Mouse (Mus musculus) embryonic facial prominence, embryonic 12.5 days (tissue): ENCODE results near the gene Pla2g6. TPM values are rescaled to one million over a fixed set of nuclear protein-coding genes. Genes with fewer than 3 reads are reported as not detected.

Experiments
- ATAC-seq: fragments of 200-750 bp; cut with Nextera tagmentation; 2 replicates; pipeline ENCODE4 v1.8.0; 2017; ENCODE audit not compliant: insufficient number of reproducible peaks, insufficient read depth, low FRiP score, low TSS enrichment
- H3K27ac ChIP-seq: fragments of 300-500 bp; sonication (generic); 2 replicates; pipeline ENCODE4 v1.5.1; 2016; ENCODE audit warnings: mild to moderate bottlenecking
- H3K27me3 ChIP-seq: fragments of 300-500 bp; sonication (generic); 2 replicates; pipeline ENCODE4 v1.6.1; 2016; ENCODE audit warnings: mild to moderate bottlenecking, moderate library complexity
- H3K36me3 ChIP-seq: fragments of 300-500 bp; sonication (generic); 2 replicates; pipeline ENCODE4 v1.6.1; 2016; ENCODE audit warnings: mild to moderate bottlenecking
- H3K4me1 ChIP-seq: fragments of 300-500 bp; sonication (generic); 2 replicates; pipeline ENCODE4 v1.6.1; 2016
- H3K4me2 ChIP-seq: fragments of 300-500 bp; sonication (generic); replicated peaks from 2 replicates; pipeline ENCODE4 v1.6.1; 2016; ENCODE audit warnings: mild to moderate bottlenecking, moderate library complexity
- H3K4me3 ChIP-seq: fragments of 300-500 bp; sonication (generic); 2 replicates; pipeline ENCODE4 v1.5.1; 2016; ENCODE audit warnings: mild to moderate bottlenecking
- H3K9ac ChIP-seq: fragments of 300-500 bp; sonication (generic); 2 replicates; pipeline ENCODE4 v1.6.1; 2016; ENCODE audit warnings: mild to moderate bottlenecking, moderate library complexity
- H3K9me3 ChIP-seq: fragments of 300-500 bp; sonication (generic); 2 replicates; pipeline ENCODE4 v1.6.1; 2016; ENCODE audit warnings: mild to moderate bottlenecking, moderate library complexity
- WGBS: fragments of 180-500 bp; shearing (Covaris S2); methylation state at CpG from one replicate; pipeline ENCODE4 v1.1.7; 2016; 5-methylcytosine and 5-hydroxymethylcytosine counted together
- microRNA counts: library from miRNA; unstranded; fragments of <30 nt; microRNA quantifications from one replicate; lab custom pipeline; 2017
- microRNA-seq: library from miRNA; unstranded; fragments of <30 nt; microRNA quantifications from one replicate; pipeline ENCODE4, GENCODE M21; 2017
- polyA plus RNA-seq: library from polyadenylated mRNA; unstranded; fragments of >200 nt; fragmentation: Nextera tagmentation; extraction: Ambion mirVana; gene quantifications from 2 replicates; pipeline ENCODE4 v1.2.1, GENCODE M21; 2016

Pla2g6 gene
- polyA plus RNA-seq, 1 experiment from 2014 or later = 15.4 TPM

GRCm38 (mm10) chr15:79245321-79245720 is 82.9 kb downstream of the Pla2g6 start:
- no peak overlapping the region for H3K27ac ChIP-seq
- no peak for ATAC-seq
- 89% methylated on average over 3 of the region's 3 CpGs for WGBS

GRCm38 (mm10) chr15:79244071-79244893 is 83.9 kb downstream of the Pla2g6 start:
- WGBS = 62% methylated on average over 7 of the region's 7 CpGs
- Histone ChIP-seq H3K4me1 (no peaks in the 10 kb centered on the region), H3K4me3 (no peak overlapping the region), H3K9me3 (no peaks in the 10 kb centered on the region), H3K4me2 (no peak overlapping the region), H3K27me3 (no peaks in the 10 kb centered on the region), H3K27ac (no peak overlapping the region), H3K9ac (0 out of 2 replicates have a peak overlapping the region, but pooled peaks have one; percentile 8), H3K36me3 (peaks cover 82% of the 10 kb centered on the region)
- no peak for ATAC-seq

More at GRCm38 (mm10) chr15:79245321-79245720, 82.9 kb downstream of the Pla2g6 start:
- no peak overlapping the region for H3K4me3 ChIP-seq
- H3K9me3 ChIP-seq = no peaks in the 10 kb centered on the region
- no peaks in the 10 kb centered on the region for H3K27me3 ChIP-seq
- no peak overlapping the region for H3K4me2 ChIP-seq
- H3K4me1 ChIP-seq = no peaks in the 10 kb centered on the region
- no peak overlapping the region for H3K9ac ChIP-seq
- H3K36me3 ChIP-seq = peaks cover 73% of the 10 kb centered on the region

GRCm38 (mm10) chr15:79243234-79244042 is 84.8 kb downstream of the Pla2g6 start:
- Histone ChIP-seq H3K4me1 (no peaks in the 10 kb centered on the region), H3K9ac (no peak overlapping the region), H3K4me3 (no peak overlapping the region), H3K27ac (no peak overlapping the region), H3K27me3 (no peaks in the 10 kb centered on the region), H3K4me2 (no peak overlapping the region), H3K9me3 (no peaks in the 10 kb centered on the region), H3K36me3 (peaks cover 82% of the 10 kb centered on the region)
- 24% methylated on average over 10 of the region's 10 CpGs for WGBS
- peak; percentile 92 for ATAC-seq

GRCm38 (mm10) chr15:79242574-79243233 is 85.5 kb downstream of the Pla2g6 start:
- no peak overlapping the region for H3K4me3 ChIP-seq
- H3K4me2 ChIP-seq = no peak overlapping the region
- H3K36me3 ChIP-seq = peaks cover 82% of the 10 kb centered on the region
- no peaks in the 10 kb centered on the region for H3K4me1 ChIP-seq
- H3K27ac ChIP-seq = no peak overlapping the region
- peak; percentile 13 for ATAC-seq
- no peaks in the 10 kb centered on the region for H3K27me3 ChIP-seq
- no peak overlapping the region for H3K9ac ChIP-seq
- 72% methylated on average over 13 of the region's 13 CpGs for WGBS
- H3K9me3 ChIP-seq = no peaks in the 10 kb centered on the region

GRCm38 (mm10) chr15:79238036-79238435 is 90.2 kb downstream of the Pla2g6 start:
- 87% methylated on average over 6 of the region's 6 CpGs for WGBS
- Histone ChIP-seq H3K4me2 (no peak overlapping the region), H3K27ac (no peak overlapping the region), H3K4me3 (no peak overlapping the region), H3K36me3 (peaks cover 74% of the 10 kb centered on the region), H3K9ac (no peak overlapping the region), H3K4me1 (no peaks in the 10 kb centered on the region), H3K9me3 (no peaks in the 10 kb centered on the region), H3K27me3 (no peaks in the 10 kb centered on the region)
- ATAC-seq = no peak

MicroRNAs within 50 kb of the gene (microRNA counts, 519-probe panel; counts per million panel counts)
- 460 counts per million, percentile 65 among the panel's probes with 10 or more counts for microRNA mmu-miR-1943 (lab: Ali Mortazavi, UCI)

Small RNAs within 50 kb of the gene (microRNA-seq; reads per million reads assigned to microRNA genes)
- gene Mir1943 = 3.8 reads per million, percentile 17 among the genes with 10 or more reads in this experiment

Other genes starting within 250 kb of the Pla2g6 start
- 12.0 and 12.6 TPM in 2 replicates for gene Micall1, start 219.5 kb downstream of the Pla2g6 start, polyA plus RNA-seq
- gene Polr2f, start 187.4 kb downstream of the Pla2g6 start, polyA plus RNA-seq = 359 and 385 TPM in 2 replicates
- gene 1700088E04Rik, start 187.1 kb downstream of the Pla2g6 start, polyA plus RNA-seq = 7.3 and 7.4 TPM in 2 replicates
- 21.1 and 21.7 TPM in 2 replicates for gene Sox10, start 163.2 kb downstream of the Pla2g6 start, polyA plus RNA-seq
- gene Pick1, start 99.2 kb downstream of the Pla2g6 start, polyA plus RNA-seq = 60.2 and 60.7 TPM in 2 replicates
- 0.78 and 0.90 TPM in 2 replicates for gene Gm49486, start 99.0 kb downstream of the Pla2g6 start, polyA plus RNA-seq
- gene Slc16a8, start 73.6 kb downstream of the Pla2g6 start, polyA plus RNA-seq = 0.25 and 0.50 TPM in 2 replicates
- 10.1 and 10.7 TPM in 2 replicates for gene Baiap2l2, start 42.9 kb downstream of the Pla2g6 start, polyA plus RNA-seq
- gene Maff, start 18.2 kb upstream of the Pla2g6 start, polyA plus RNA-seq = 1.8 and 1.9 TPM in 2 replicates
- gene Tmem184b, start 75.2 kb upstream of the Pla2g6 start, polyA plus RNA-seq = 61.7 and 63.1 TPM in 2 replicates
- 148 and 160 TPM in 2 replicates for gene Csnk1e, start 127.2 kb upstream of the Pla2g6 start, polyA plus RNA-seq
- 0.10 TPM in 1 of 2 replicates, not detected in the other for gene Kcnj4, start 176.9 kb upstream of the Pla2g6 start, polyA plus RNA-seq
- 41.5 and 42.0 TPM in 2 replicates for gene Kdelr3, start 188.0 kb upstream of the Pla2g6 start, polyA plus RNA-seq
- gene Ddx17, start 218.4 kb upstream of the Pla2g6 start, polyA plus RNA-seq = 72.0 and 73.1 TPM in 2 replicates